Mouse (Mus musculus): ENCODE data around the gene Ssbp4.

The Ssbp4 gene

DNA sequence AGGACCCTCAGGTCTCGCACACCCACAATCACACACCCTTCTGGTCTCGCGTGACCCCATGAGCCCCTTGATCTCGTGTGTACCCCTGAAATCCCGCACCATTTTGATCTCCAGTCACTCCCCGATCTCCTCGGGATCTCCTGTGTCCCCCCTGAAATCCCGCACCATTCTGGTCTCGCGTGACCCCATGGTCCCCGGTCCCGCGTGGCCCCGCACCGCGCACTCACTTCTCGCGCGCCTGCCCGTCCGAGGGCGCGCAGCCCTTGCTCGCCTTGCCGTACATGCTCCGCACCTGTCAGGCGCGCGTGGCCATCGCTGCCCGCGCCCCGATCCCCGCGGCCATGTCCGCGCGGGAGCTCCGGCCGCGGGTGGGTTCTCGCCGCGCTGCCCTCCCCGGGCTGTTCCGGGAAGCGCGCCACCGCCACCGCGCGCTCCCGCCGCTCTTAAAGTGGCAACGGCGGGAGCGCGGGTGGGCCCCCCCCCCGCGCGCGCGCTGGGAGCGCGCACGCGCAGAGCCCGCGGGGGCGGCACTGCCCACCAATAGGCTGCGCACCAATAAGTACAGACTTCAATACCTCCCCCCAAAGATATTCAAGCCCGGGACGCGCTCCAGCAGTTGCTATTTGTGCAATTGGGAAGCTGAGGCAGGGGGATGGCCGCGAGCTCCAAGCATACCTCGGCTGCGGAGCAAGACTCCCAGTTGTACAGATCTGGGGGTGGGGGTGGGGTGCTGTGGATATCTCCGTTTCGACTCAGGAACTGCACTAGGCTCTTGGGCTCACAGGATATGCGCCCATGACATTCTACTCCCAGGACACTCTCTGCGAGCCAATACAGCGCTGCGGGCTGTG, 549 bp downstream of the Ssbp4 start:
- DNase-seq (ENCODE audit: low spot score in 2 of 2): peak in 1 of 2 experiments; percentile 72

DNA sequence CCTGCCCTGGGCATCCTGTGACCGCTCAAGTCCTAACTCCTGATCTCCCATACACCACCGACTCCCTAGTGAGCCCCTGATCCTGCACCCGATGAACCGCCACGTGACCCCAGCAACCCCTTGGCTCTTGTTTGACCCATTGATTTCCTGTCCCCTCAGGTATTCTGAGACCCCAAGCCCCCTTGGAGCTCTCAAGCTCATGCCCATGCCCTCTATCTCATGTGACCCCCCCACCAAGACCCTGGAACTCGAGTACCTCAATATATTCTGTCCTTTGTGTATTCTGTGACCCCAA, 1.1 kb downstream of the Ssbp4 start:
- no peak for DNase-seq (ENCODE audit: low spot score in 2 of 2)

DNA sequence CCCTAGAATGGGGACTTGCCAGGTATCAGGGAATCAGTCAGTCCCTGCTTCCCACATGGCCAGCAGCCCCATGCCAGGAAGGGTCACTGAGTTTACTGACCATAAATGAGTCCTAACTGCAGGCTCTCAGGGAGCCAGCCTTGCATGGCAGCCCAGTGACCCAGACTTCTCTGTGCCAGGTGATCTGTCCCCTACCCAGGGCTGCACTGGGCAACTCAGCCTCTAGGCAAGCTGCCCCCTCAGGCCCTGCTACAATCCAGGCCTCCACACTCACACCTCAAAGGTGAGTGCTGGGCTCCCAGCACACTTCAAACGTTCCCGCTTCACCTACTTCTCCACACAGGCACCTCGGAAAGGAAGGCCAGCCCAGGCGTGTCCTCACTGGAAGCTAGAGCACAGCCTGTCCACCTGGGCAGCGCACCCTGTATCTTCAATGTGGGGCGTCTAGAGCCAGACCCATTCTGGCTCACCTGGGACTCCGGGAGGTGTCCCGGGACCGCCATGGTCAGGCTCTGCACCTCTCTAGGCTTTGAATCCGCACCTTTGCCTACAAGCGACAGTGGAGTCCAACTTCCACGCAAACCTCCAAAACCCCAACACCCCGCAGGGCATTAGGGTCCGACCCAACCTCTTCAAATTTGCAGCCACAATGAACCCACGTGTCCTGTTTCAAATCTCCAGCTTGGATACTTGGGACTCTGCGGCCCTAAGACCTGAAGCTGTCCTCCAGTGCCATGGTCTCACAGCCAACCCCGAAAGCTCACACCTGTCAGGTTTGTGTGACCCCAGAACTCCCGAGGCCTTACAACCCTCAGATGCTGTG, 1.7 kb downstream of the Ssbp4 start:
- DNase-seq (ENCODE audit: low spot score in 2 of 2): no peak

DNA sequence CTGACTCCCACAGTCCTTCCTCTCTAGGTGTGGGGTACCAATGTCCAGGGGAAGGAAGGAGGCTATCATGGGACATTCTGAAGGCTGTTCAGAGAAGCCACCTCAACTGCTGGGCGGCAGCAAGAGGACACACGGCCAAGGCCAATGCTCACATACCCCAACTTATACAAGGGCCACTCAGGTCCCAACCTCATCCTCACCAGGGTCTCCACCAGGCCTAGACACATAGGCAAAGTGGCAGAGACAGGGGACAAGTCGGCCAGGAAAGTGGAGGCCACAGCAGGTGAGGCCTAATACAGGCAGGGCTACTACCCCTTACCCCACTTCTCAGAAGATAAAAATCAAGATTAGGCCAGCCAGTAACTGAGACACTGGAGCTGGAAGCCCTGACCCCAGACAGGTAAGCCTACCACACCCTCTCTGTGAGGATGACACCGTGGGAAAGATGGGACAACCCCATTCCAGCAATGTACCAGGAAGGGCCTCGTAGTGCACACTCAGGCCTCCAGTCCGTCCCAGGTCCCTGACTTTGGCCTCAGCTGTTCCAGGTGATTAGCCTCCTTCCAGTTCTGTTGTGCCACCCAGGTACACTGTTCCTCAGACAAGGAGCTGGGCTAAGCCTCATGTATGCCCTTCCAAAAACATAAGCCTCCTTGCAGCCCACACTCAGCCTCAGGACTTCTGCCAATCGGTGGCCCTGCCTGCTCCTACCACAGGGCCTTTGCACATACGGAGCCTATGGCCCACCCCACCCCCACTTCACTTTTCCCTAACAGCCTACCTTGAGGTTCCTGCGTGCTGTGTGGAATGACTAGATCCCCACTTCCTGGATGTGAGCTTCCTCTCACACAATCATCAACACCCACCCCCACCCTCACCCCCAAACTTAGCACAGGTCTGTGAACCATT, 2.5 kb downstream of the Ssbp4 start:
- DNase-seq (ENCODE audit: low spot score in 2 of 2): no peak

DNA sequence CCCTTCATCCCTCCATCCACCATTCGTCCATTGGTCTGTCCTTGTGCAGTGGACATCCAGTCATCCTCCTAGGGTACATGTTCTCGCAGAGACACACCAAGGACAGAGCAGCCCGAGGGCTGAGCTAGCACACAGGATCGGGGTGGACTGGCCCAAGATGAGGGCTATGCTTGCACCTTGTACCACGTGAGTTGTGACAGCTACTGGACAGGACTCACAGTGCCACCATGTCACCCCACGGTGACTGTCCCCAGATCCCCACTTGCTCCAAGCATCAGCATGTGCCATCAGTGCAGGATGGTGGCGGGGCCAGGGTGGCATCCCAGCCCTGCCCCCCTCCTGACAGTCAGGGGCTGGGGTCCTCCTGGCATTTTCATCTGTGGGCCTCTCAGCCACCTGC, 4.1 kb downstream of the Ssbp4 start:
- DNase-seq (ENCODE audit: low spot score in 2 of 2): no peak

DNA sequence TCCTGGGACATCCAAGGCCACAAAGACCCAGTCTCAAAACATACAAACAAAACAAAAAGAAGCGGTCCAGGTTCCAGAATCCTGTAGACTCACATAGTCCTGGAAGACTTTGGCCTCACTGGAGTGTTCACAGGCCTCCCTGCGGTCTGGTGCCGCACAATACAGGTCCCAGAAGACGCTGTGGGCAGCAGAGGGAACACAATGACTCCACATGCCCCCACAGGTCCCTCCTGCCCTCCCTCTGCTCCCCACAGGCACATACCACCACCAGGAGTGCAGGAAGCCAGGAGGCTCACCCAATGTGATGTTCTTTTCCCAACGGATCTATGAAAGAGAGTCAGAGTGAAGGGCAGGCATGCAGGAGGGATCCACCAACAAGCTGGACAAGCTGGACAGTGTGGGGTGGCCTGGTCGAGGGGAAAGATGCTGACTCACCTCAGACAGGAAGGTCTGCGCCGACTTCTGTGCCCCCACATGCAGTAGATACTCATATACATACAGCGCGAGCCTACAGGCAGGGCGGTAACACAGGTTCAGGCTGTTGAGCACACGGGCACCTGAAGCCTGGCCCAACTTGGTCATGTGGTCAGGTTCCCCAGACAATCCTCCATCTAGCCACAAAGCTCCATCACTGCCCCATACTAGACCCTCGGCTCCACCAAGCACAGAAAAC, 6.4 kb downstream of the Ssbp4 start:
- no peak for DNase-seq (ENCODE audit: low spot score in 2 of 2)

DNA sequence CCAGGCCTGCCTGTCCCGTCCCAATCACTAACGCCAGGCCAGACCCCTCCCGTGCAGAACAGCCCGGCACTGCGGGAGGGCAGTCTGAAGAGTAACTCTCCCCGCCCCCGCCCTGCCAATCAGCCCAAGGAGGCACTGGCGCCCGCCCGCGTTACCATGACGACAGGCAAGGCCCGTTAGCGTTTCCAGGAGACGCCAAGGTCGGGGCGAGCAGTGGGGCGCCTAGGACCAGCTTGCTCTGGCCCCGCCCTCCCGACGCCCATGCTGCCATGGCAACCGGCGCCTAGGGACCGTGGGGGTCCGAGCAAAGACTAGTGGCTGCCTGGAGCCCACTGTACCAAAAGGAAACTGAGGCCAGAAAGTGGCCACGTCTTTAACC, 7.4 kb downstream of the Ssbp4 start:
- DNase-seq (ENCODE audit: low spot score in 2 of 2): peak; percentile 79 to 90

DNA sequence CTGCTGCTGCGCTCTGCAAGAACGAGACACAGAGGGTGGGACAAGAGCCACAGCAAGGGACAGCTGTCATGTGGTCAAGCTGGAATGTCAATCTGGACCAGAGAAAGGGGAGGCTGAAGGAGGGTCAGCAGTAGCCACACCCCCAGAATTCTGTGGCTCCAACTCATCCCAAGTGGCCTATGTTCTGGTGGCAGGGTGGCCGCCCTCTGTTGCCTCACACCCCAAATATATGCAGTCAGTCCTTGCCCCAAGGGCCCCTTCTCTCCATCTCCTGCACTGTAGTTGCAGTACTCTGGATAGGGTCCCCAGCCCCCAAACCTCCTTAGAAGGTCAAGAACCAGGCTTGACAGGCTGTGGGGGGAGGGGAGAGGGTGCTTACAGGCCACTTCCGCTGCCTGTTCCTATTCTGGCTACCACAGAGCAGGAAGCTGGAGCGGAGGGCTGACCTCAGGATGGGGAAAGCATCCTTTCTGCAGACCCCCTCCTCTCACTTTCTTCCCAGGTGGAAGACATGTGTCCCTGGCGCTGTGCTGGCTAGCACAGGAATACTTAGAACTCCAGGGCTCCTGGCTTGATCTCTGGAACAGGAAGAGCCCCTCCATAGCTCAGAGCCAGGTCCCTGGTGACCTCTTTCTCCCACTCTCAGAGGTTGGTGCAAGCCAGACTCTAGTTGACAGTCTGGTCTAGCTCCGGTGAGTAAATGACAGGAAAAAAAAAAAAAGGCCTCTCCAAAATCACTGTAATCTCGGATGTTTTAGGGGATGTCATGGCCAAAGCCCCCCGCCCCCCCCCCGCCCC, 8.0 kb downstream of the Ssbp4 start:
- no peak for DNase-seq (ENCODE audit: low spot score in 2 of 2)

DNA sequence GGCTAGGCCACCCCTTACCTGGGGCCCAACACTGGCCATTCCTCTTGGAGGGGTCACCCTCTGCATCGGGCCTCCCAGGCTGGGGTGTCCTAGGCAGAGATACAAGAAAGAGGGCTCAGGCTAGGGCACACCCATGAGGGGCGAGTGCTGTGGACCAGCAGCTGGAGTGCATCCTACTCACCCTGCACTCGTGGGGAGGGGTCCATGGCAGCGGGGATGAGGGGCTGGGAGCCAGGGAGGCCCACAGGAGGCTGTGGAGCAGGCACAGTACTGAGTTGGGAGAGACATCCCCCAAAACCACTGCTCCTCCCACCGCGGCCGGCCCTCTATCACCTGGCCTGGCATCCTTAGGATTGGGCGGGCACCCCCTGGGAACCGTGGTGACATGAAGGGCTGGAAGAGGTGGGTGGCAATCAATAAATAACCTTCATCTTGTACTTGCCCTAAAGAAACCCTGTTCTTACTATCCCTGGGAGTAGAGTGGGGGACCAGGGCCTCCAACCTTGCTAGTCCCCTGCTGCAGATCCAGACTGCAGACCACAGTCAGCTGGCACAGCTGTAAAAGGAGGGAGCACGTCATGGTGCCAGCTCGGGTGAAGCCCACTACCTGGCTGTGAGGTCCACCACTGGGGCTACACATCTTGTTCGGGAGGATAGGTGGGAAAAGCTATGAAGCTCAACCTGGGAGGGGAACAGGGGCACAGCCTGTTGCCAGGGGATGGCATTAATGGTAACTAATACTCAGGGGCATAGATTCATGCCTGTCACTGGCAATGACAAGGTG, 9.0 kb downstream of the Ssbp4 start:
- peak in 1 of 2 experiments; percentile 66 for DNase-seq (ENCODE audit: low spot score in 2 of 2)

DNA sequence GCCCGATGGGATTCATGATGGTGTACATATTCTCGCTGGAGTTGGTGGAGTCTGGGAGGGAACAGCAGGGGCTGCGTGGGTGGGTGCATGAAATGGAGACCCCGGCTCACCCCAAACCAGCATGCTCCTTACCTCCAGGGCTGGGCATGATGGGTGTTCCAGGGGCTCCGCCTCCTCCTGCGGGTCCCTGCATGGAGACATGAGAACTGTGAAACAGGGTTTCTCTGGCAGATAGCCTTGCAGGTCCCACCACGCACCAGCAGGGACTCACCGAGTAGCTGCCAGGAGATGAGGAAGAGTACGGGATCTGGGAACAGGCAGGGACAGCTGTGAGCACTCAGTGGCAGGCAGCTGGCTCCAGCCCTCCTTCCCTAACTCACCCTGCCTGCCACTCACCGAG, 9.9 kb downstream of the Ssbp4 start:
- no peak for DNase-seq (ENCODE audit: low spot score in 2 of 2)

DNA sequence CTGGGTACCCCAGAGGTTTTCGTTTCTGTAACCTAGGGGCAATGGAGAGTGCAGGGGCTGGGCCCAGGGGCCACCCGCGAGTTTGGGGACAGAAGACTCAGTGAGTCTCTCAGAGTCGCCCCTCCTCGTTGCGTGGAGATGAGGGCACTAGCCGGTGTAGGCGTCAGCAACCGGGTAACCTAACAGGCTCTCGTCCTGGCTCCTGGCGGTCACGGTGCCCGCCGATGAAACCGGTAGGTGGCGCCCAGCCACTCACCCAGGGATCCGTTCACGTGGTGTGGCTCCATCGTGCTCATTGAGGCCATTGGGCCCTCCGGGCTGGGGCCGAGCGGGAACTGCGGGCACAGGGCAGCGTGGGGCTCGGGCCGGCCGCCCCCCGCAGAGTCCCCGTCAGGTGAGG, 10.4 kb downstream of the Ssbp4 start:
- peak; percentile 62 to 81 for DNase-seq (ENCODE audit: low spot score in 2 of 2)

DNA sequence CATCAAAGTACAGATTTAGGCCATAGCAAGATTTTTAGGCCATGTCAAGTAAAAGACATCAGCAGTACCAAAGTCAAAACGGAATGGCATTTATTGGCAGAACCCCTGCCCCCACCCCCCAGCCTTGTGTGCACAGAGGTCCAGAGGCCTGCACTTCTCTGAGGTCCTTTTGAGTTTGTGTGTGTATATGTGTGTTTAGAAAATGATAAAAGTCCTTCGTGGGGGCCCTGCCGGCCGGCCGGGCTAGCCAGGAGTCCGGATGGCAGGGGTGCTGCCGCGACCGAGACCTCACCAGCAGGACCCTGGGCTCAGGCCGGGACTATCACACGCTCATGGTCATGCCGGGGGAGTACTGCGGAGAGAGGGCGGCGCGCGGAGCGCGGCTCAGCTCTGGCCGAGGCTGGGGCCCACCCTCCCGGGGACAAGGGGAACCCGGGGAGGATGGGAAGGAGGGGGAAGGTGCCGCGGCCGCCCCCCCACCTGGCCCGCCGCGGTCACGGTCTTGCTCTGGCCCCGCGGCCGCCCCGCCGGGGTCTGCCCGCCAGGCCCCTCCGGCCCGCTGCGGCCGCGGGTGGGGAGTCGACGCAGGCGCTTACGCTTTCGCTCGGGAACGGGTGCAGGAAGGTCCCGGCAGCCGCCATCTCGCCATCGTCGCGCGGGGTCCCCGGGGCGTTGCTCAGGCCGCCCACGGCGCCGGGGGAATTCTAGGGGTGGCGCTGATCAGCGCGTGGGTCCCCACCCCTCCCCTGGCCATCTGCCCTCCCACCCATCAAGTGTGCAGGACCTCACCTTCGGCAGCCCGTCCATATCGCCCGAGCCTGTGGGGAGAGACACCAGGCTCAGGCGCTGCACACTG, 11.0 kb downstream of the Ssbp4 start:
- DNase-seq (ENCODE audit: low spot score in 2 of 2): no peak

DNA sequence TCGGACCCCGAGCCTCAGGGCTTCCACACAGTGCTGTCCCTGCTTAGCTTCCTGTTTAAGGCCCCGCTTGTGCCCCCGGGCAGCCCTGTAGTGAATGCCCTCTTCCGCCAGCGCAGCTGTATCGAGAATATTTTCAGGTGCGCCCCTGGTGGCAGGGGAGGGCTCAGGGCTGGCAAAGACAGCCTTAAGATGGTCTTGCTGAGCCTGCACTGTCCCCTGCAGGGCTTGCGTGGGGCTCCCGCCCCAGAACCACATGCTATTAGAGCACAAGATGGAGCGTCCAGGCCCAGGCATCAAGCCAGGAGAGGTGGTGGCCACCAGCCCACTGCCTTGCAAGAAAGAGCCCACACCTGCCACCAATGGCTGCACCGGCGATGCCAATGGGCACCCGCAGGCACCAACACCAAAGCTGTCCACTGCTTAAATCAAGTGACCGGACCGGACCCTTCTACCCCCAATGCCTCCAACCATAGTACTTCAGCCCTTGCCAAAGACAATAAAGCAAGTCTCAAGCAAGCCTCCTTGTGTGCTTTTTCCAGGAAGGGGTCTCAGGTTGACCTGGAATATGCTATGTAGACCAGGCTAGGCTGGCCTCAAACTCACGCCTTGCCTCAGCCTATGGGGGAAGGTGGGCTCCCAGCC, 11.8 kb downstream of the Ssbp4 start:
- peak; percentile 53 to 75 for DNase-seq (ENCODE audit: low spot score in 2 of 2)

DNA sequence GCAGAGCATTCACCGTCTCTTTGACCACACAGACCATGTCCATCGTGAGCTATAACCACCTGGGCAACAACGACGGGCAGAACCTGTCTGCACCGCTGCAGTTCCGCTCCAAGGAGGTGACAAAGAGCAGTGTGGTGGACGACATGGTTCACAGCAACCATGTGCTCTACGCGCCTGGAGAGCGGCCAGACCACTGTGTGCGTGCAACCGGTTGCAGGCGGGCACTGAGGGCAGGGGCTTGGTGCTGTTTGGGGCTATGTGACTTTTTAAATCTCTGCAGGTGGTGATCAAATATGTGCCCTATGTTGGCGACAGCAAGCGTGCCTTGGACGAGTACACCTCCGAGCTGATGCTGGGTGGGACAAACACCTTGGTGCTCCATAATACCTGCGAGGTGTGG, 12.5 kb downstream of the Ssbp4 start:
- DNase-seq (ENCODE audit: low spot score in 2 of 2): no peak

DNA sequence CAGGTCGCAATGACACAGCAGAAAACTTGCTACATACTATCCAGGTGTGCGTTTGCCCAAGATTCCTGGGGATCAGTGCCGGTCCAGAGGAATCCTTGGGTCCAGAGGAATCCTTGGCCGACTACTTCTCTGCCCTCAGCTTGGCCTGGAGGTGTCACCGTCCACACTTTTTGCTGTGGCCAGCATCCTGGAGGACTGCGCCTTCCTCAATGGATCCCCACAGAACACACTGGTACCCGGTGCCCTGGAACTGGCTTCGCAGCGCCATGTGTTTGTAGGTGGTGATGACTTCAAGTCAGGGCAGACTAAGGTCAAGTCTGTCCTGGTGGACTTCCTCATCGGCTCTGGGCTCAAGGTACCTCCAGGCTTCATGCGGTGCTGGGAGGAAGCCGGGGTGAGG, 12.9 kb downstream of the Ssbp4 start:
- peak in 1 of 2 experiments; percentile 66 for DNase-seq (ENCODE audit: low spot score in 2 of 2)

DNA sequence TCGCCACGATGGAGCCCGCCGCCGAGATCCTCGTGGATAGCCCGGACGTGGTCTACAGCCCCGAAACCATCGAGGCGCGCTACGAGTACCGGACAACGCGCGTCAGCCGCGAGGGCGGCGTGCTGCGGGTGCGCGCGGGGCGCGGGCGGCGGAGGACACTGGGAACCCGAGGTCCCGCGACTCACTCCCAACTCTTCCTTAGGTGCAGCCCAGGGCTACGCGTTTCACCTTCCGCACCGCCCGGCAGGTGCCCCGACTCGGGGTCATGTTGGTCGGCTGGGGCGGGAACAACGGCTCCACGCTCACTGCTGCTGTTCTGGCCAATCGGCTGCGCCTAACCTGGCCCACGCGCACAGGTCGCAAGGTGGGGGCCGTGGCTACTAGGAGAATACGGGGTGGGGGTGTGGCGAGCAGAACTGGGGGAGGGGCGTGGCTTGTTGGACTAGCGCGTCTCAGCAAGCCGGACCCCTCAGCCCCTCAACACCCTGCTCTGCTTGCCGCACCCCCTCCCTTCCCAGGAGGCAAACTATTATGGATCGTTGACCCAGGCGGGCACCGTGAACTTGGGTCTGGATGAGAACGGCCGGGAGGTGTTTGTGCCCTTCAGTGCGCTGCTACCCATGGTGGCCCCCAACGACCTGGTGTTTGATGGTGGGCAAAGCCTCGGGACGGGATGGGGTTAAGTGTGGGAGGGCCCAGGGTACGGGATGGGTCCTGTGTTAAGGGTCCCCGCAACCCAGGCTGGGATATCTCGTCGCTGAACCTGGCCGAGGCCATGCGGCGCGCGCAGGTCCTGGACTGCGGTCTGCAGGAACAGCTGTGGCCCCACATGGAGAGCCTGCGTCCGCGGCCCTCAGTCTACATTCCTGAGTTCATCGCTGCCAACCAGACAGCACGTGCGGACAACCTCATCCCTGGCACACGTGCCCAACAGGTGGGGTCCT, 13.8 kb downstream of the Ssbp4 start:
- DNase-seq (ENCODE audit: low spot score in 2 of 2): peak in 1 of 2 experiments; percentile 78

DNA sequence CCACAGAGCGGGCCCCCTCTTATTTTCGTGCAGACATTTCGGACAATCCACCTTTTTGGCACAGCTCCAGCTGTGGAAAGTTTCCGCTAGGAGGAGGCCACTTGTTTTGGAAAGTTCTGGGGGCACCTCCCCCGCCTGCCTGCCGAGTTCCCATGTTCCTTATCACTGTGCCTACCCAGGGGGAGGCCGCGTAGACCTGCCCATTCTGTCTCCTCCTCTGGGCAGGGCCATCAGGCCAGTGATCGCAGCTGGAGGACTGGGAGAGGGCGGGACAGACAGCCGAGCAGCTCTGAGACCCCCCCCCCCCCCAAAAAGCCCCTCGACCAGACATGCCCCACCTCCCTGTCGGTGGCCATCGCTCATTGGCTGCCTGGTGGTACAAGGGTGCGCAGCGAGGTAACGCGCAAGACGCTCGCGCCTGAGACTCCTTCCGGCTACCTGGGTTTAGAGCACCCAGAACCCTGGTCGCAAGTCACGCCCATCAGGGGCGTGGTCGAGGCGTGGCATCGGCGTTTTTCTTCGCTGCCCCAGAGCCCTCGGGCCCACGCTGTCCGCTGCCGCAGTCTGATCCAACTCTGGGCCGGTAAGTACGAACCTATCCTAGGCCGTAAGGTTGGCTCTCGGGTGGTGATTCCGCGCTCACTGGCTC, 14.6 kb downstream of the Ssbp4 start, which contains the start of gene Isyna1:
Isyna1 (plus strand) TSS at position 413 of the 649 bp plus-strand sequence.
- peak; percentile 89 to 91 for DNase-seq (ENCODE audit: low spot score in 2 of 2)

All from spleen, postnatal 4 days (tissue).